Comparison of ENCODE assay signal across 8 mouse cellular contexts in genomic region chr2:164785481-164786387, GRCm38 (mm10). TPM values are rescaled to one million over a fixed set of nuclear protein-coding genes. Genes with fewer than 3 reads are reported as not detected.
A peak's percentile ranks its signal among the peaks of the same experiment; 100 is the strongest.
DNase-seq lines count a peak whose midpoint lies in the region.

Snx21 (plus strand) TSS chr2:164785823.

- H3K9me3 ChIP-seq in hindbrain, embryonic 10.5 days: no peaks in the 10 kb centered on the region

- H3K4me1 ChIP-seq in hindbrain, embryonic 10.5 days (replicated peaks): peaks cover 35% of the 10 kb centered on the region

- peak within 1 kb of the TSS; percentile 89 for H3K27ac ChIP-seq in hindbrain, embryonic 10.5 days

- under 1% methylated on average over 87 of the region's 89 CpGs for WGBS in hindbrain, embryonic 10.5 days

- peaks cover 21% of the 10 kb centered on the region for H3K36me3 ChIP-seq in hindbrain, embryonic 10.5 days

- peaks cover 7% of the 10 kb centered on the region; the same call in 1 of the 2 replicates for H3K27me3 ChIP-seq in hindbrain, embryonic 10.5 days (ENCODE audit: insufficient read depth, poor library complexity, severe bottlenecking)

- H3K4me3 ChIP-seq in hindbrain, embryonic 10.5 days: peak within 1 kb of the TSS; percentile 79

- peak; percentile 95 for DNase-seq in NIH3T3 (ENCODE audit: low read depth)
- DNase-seq in cerebellum, postnatal 10 days: peak; percentile 88 to 91
- DNase-seq in frontal cortex, adult 2 months (ENCODE audit: extremely low spot score in 1 of 2, low spot score in 1 of 2): peak; percentile 72 to 88
- peak; percentile 87 for DNase-seq in hindbrain, embryonic 10.5 days (ENCODE audit: low spot score)
- DNase-seq in layer of hippocampus, postnatal 14 days (ENCODE audit: low spot score in 2 of 2): peak; percentile 80 to 83
- peak; percentile 92 for DNase-seq in lung, postnatal 10 days
- DNase-seq in ovary, postnatal 36 days (ENCODE audit: low spot score): peak; percentile 93
- peak; percentile 70 for DNase-seq in thymus, postnatal 14 days

RNA-seq across cellular contexts. Expression of gene Snx21, which starts in this region (rescaled TPM):
- 59.9 and 60.9 TPM in 2 replicates for polyA plus RNA-seq in frontal cortex, adult 2 months (2012; rRNA removed)
- polyA plus RNA-seq in hindbrain, embryonic 10.5 days (2016; fragmentation: Nextera tagmentation; extraction: Ambion mirVana): 10.8 and 13.7 TPM in 2 replicates
- 10 to 100 TPM; 33.3 to 39.8 TPM for total RNA-seq in layer of hippocampus, postnatal 14 days (2021)

Comparison
In these comparisons a context has a peak if more than half of its experiments do, and no peak if none do; other contexts are left out.
1. Peak in every context shown above with its lines: DNase-seq, H3K4me3 ChIP-seq and H3K27ac ChIP-seq.